Mouse (Mus musculus) large intestine, adult 2 months (tissue): ENCODE measurements around the gene Cds1. TPM values are rescaled to one million over a fixed set of nuclear protein-coding genes. Genes with fewer than 3 reads are reported as not detected.

ENCODE experiments used
- DNase-seq: peaks from one replicate; pipeline ENCODE4 v3.0.0-alpha.2; 2012; ENCODE audit warnings: low read depth, low spot score
- WGBS: fragments of 180-500 bp; shearing (Covaris S2); methylation state at CpG from one replicate; pipeline ENCODE4 v1.1.7; 2018; 5-methylcytosine and 5-hydroxymethylcytosine counted together
- polyA plus RNA-seq: library from polyadenylated mRNA; depleted of rRNA; stranded (reverse); fragments of >200 nt; gene quantifications from 2 replicates; pipeline ENCODE4 v1.2.3, GENCODE M21; 2012

Cds1 gene
- polyA plus RNA-seq, 1 experiment: 146 TPM

GRCm38 (mm10) chr5:101772621-101773020 lies 7.7 kb downstream of the Cds1 start:
- DNase-seq: no peak
- 65% methylated on average over 9 of the region's 9 CpGs for WGBS

GRCm38 (mm10) chr5:101775262-101775661 lies 10.3 kb downstream of the Cds1 start:
- no peak for DNase-seq
- WGBS: 88% methylated on average over 8 of the region's 8 CpGs

GRCm38 (mm10) chr5:101776528-101776927 lies 11.6 kb downstream of the Cds1 start:
- no peak for DNase-seq
- 89% methylated on average over 8 of the region's 8 CpGs for WGBS

GRCm38 (mm10) chr5:101779376-101779863 lies 14.5 kb downstream of the Cds1 start:
- 81% methylated on average over 15 of the region's 15 CpGs for WGBS
- no peak for DNase-seq

- 36% methylated on average over 4 of the region's 4 CpGs for WGBS
- DNase-seq: no peak
Measured at GRCm38 (mm10) chr5:101780918-101781317, 16.0 kb downstream of the Cds1 start.

- no peak for DNase-seq
- WGBS: 30% methylated on average over 3 of the region's 3 CpGs
Measured at GRCm38 (mm10) chr5:101784328-101784727, 19.4 kb downstream of the Cds1 start.

- 66% methylated on average over 2 of the region's 2 CpGs for WGBS
- DNase-seq: no peak
Measured at GRCm38 (mm10) chr5:101784787-101785186, 19.9 kb downstream of the Cds1 start.

- WGBS: 85% methylated on average over 4 of the region's 4 CpGs
Measured at GRCm38 (mm10) chr5:101785921-101786614, 21.1 kb downstream of the Cds1 start.

GRCm38 (mm10) chr5:101789770-101790169 lies 24.8 kb downstream of the Cds1 start:
- DNase-seq: no peak

More at GRCm38 (mm10) chr5:101785921-101786614, 21.1 kb downstream of the Cds1 start:
- DNase-seq: no peak

GRCm38 (mm10) chr5:101790560-101790959 lies 25.6 kb downstream of the Cds1 start:
- 67% methylated on average over 5 of the region's 5 CpGs for WGBS
- no peak for DNase-seq

GRCm38 (mm10) chr5:101792665-101793064 lies 27.7 kb downstream of the Cds1 start:
- no peak for DNase-seq
- 34% methylated on average over 4 of the region's 4 CpGs for WGBS

GRCm38 (mm10) chr5:101801891-101802290 lies 37.0 kb downstream of the Cds1 start:
- DNase-seq: no peak
- 53% methylated on average over 2 of the region's 2 CpGs for WGBS

- WGBS: 29% methylated on average over 9 of the region's 9 CpGs
- peak; percentile 68 for DNase-seq
Measured at GRCm38 (mm10) chr5:101802358-101803022, 37.6 kb downstream of the Cds1 start.

- no peak for DNase-seq
- WGBS: 92% methylated on average over 6 of the region's 6 CpGs
Measured at GRCm38 (mm10) chr5:101811296-101812169, 46.6 kb downstream of the Cds1 start.

- 82% methylated on average over 7 of the region's 7 CpGs for WGBS
Measured at GRCm38 (mm10) chr5:101816822-101817221, 51.9 kb downstream of the Cds1 start.

GRCm38 (mm10) chr5:101819216-101819615 lies 54.3 kb downstream of the Cds1 start:
- WGBS: 74% methylated on average over 10 of the region's 10 CpGs
- no peak for DNase-seq

More at GRCm38 (mm10) chr5:101816822-101817221, 51.9 kb downstream of the Cds1 start:
- no peak for DNase-seq

- 60% methylated on average over 7 of the region's 7 CpGs for WGBS
- DNase-seq: no peak
Measured at GRCm38 (mm10) chr5:101819844-101820243, 54.9 kb downstream of the Cds1 start.

GRCm38 (mm10) chr5:101821052-101821451 lies 56.1 kb downstream of the Cds1 start:
- no peak for DNase-seq
- WGBS: 46% methylated on average over 8 of the region's 8 CpGs

GRCm38 (mm10) chr5:101821491-101822310 lies 56.8 kb downstream of the Cds1 start:
- 52% methylated on average over 17 of the region's 17 CpGs for WGBS
- DNase-seq: no peak
